Mouse (Mus musculus) testis, adult 2 months (tissue): ENCODE measurements around the gene Ltbp1.

Experiments used
- CTCF ChIP-seq: fragments of 200-500 bp; IDR thresholded peaks from 2 replicates; pipeline ENCODE4 v1.5.1; 2012; ENCODE audit warnings: low read depth, mild to moderate bottlenecking, inconsistent platforms, low read length, moderate library complexity; ENCODE audit not compliant: control insufficient read depth, insufficient read depth, insufficient replicate concordance
- POLR2A ChIP-seq: fragments of 200-500 bp; IDR thresholded peaks from 2 replicates; pipeline ENCODE4 v1.6.1; 2012; ENCODE audit warnings: low read depth, mild to moderate bottlenecking, inconsistent platforms, low read length, moderate library complexity; ENCODE audit not compliant: control insufficient read depth

GRCm38 (mm10) chr17:75416861-75417260, 411.5 kb downstream of the Ltbp1 start:
- TF ChIP-seq POLR2A, result no peak
- TF ChIP-seq CTCF, result no peak
